Mouse (Mus musculus): ENCODE results near the gene Aldh2. TPM values are rescaled to one million over a fixed set of nuclear protein-coding genes. Genes with fewer than 3 reads are reported as not detected.

Aldh2 gene
- total and polyA plus RNA-seq, 3 experiments: 198 to 471 (median 267) TPM

DNA sequence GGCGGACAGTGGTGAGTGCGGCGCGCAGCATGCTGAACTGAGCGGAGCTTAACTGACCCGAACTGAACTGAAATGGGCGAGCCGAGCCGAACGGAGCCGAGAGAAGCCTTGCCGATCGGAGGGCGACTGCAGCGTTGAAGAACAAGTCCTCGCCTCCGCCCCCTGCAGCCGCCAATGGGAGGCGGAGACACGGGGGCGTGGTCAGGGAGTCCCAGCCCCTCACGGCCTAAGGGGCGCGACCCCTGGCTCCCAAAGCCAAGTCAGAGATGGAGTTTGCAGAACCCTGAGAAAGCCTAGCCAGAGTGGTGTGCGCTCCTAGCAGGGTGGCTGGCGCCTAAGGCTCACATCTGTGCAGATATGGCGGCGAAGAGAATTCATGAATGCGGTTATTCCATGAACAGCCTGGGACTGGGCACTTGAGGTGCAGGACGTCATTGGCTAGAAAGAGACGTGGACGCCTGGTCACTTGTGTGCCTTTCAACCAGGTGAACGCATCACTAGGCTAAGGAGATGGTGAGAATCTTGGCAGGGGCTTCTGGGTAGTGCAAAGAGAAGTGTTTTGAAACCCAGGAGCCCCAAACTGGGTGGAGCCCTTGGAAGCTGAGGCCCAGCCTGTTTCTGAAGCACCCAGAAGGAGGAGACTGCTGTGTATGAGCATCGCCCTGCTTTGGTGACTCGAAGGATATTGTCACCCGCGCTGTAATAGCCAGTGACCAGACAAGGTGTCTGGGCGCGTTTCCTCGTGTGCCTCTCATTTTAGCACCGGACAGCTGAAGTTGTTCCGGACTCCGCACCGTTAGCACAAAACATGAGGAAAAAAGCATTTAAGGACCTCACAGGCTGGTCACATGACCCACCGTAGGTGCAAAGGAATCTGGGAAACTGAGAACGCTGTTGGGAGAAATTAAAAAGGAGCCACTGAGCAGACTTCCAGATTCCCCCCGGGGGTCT lies at the start of gene Aldh2 (continued):
- TF ChIP-seq MAX (IDR thresholded peaks at IDR 0.05; ENCODE audit: low read length): peak; percentile 91
- TF ChIP-seq MXI1 (IDR thresholded peaks at IDR 0.05; ENCODE audit: low read depth, low read length): peak; percentile 56

DNA sequence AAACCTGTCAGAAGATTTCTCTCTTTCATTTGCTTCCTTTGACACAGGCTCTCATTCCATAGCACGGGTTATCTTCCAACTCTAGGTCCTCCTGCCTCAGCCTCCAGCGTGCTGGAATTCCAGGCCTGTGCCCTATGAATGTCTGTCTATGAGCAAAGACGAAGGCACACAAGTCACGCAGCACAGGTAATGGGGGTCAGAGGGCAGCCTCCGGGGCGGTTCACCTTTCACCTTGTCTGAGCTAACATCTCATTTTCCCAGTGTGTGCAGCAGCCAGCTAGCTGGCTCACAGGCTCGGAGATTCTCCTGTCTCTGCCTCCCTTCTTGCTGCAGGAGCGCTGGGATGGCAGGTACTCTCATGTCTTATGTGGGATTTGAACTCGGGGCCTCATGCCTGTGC lies 46.0 kb upstream of the Aldh2 start:
- no peak overlapping the region for H3K4me3 ChIP-seq (ENCODE audit: control insufficient read depth in 1 of 2, insufficient read depth in 1 of 2, low read depth in 2 of 2, low read length in 2 of 2)
- DNase-seq (ENCODE audit: low read depth, low spot score): no peak
- no peaks in the 10 kb centered on the region for H3K79me2 ChIP-seq (ENCODE audit: control insufficient read depth, insufficient read depth, low read length, poor library complexity)
- no peaks in the 10 kb centered on the region for H3K36me3 ChIP-seq (ENCODE audit: control insufficient read depth in 1 of 2, insufficient read depth in 2 of 2, low read length in 2 of 2)
- H3K9me3 ChIP-seq (replicated peaks; ENCODE audit: insufficient read depth, low read length): no peaks in the 10 kb centered on the region
- no peaks in the 10 kb centered on the region for H3K27me3 ChIP-seq (ENCODE audit: control insufficient read depth in 1 of 2, insufficient read depth in 2 of 2, low read length in 2 of 2)
- no peaks in the 10 kb centered on the region for H3K4me1 ChIP-seq (ENCODE audit: control insufficient read depth in 1 of 2, insufficient read depth in 2 of 2, low read length in 2 of 2)
- TF ChIP-seq RAD21 (IDR thresholded peaks at IDR 0.05; ENCODE audit: low read depth, low read length): no peak
- TF ChIP-seq BHLHE40 (IDR thresholded peaks at IDR 0.05; ENCODE audit: borderline replicate concordance, low read depth, low read length): no peak
- TF ChIP-seq POLR2AphosphoS2 (IDR thresholded peaks at IDR 0.05; ENCODE audit: low read length): no peak
- no peak for TF ChIP-seq UBTF (IDR thresholded peaks at IDR 0.05; ENCODE audit: borderline replicate concordance, insufficient read depth, low read depth, low read length)
- TF ChIP-seq ZNF384 (IDR thresholded peaks at IDR 0.05; ENCODE audit: low read depth, low read length): no peak
- TF ChIP-seq JUND (IDR thresholded peaks at IDR 0.05; ENCODE audit: low read depth, low read length): no peak
- TF ChIP-seq ELF1 (IDR thresholded peaks at IDR 0.05; ENCODE audit: low read depth, low read length): no peak
- no peak for TF ChIP-seq RCOR1 (IDR thresholded peaks at IDR 0.05; ENCODE audit: low read depth, low read length)
- TF ChIP-seq HCFC1 (IDR thresholded peaks at IDR 0.05; ENCODE audit: low read depth, low read length): no peak
- TF ChIP-seq CHD2 (IDR thresholded peaks at IDR 0.05; ENCODE audit: low read length): no peak
- H3K9ac ChIP-seq (ENCODE audit: control insufficient read depth, low read depth, low read length, poor library complexity, severe bottlenecking): no peak overlapping the region
- H3K27ac ChIP-seq (ENCODE audit: control insufficient read depth, low read depth, low read length): no peak overlapping the region

DNA sequence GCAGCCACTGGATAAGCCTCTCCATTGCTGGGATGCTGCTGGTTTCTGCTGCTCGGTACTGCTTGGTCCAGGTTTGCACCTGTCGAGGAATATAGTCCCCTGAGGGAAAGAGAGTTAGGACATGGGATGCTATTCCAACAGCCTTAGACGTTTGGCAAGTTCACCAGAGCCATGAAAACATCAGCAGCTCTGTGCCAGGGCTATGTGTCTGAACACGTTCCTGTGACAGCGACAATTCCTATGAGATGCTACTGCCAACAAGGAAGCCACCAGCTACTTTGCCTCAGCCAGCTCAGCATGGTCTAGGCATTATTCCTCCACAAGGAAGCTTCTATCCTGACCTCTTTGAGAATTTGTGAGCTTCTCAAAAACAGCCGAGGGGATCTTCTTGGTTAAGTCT lies 43.7 kb upstream of the Aldh2 start:
- DNase-seq (ENCODE audit: low read depth, low spot score): no peak
- Histone ChIP-seq H3K9ac (ENCODE audit: control insufficient read depth, low read depth, low read length, poor library complexity, severe bottlenecking) (no peak overlapping the region), H3K4me1 (ENCODE audit: control insufficient read depth in 1 of 2, insufficient read depth in 2 of 2, low read length in 2 of 2) (no peaks in the 10 kb centered on the region), H3K79me2 (ENCODE audit: control insufficient read depth, insufficient read depth, low read length, poor library complexity) (no peaks in the 10 kb centered on the region), H3K4me3 (ENCODE audit: control insufficient read depth in 1 of 2, insufficient read depth in 1 of 2, low read depth in 2 of 2, low read length in 2 of 2) (no peak overlapping the region), H3K27me3 (ENCODE audit: control insufficient read depth in 1 of 2, insufficient read depth in 2 of 2, low read length in 2 of 2) (no peaks in the 10 kb centered on the region), H3K9me3 (replicated peaks; ENCODE audit: insufficient read depth, low read length) (no peaks in the 10 kb centered on the region), H3K36me3 (ENCODE audit: control insufficient read depth in 1 of 2, insufficient read depth in 2 of 2, low read length in 2 of 2) (no peaks in the 10 kb centered on the region), H3K27ac (ENCODE audit: control insufficient read depth, low read depth, low read length) (no peak overlapping the region)
- no peak for TF ChIP-seq MAFK (IDR thresholded peaks at IDR 0.05; ENCODE audit: borderline replicate concordance, low read depth, low read length)
- TF ChIP-seq POLR2AphosphoS5 (IDR thresholded peaks at IDR 0.05; ENCODE audit: borderline replicate concordance, low read depth, low read length): no peak
- no peak for TF ChIP-seq ZNF384 (IDR thresholded peaks at IDR 0.05; ENCODE audit: low read depth, low read length)
- no peak for TF ChIP-seq USF2 (IDR thresholded peaks at IDR 0.05; ENCODE audit: borderline replicate concordance in 1 of 2, insufficient read depth in 1 of 2, low read depth in 1 of 2, low read length in 2 of 2)
- TF ChIP-seq MYC (IDR thresholded peaks at IDR 0.05; ENCODE audit: low read depth, low read length): no peak
- no peak for TF ChIP-seq SMC3 (IDR thresholded peaks at IDR 0.05; ENCODE audit: low read depth, low read length)
- no peak for TF ChIP-seq TAL1 (IDR thresholded peaks at IDR 0.05; ENCODE audit: low read length)
- no peak for TF ChIP-seq MYB (IDR thresholded peaks at IDR 0.05; ENCODE audit: low read depth, low read length)
- TF ChIP-seq MAZ (IDR thresholded peaks at IDR 0.05; ENCODE audit: low read depth, low read length): no peak

All from MEL (cell line).